Mouse (Mus musculus) cerebellum, adult 2 months (tissue): ENCODE results near the gene Gm40193.

Source experiments
- CTCF ChIP-seq: fragments of 200-500 bp; IDR thresholded peaks from 2 replicates; pipeline ENCODE4 v1.5.1; 2011; ENCODE audit warnings: low read depth, mild to moderate bottlenecking, control low read depth, low read length, moderate library complexity, borderline replicate concordance; ENCODE audit not compliant: insufficient read depth
- POLR2A ChIP-seq: fragments of 200-500 bp; IDR thresholded peaks from 2 replicates; pipeline ENCODE4 v1.6.1; 2011; ENCODE audit warnings: low read length, control low read depth, borderline replicate concordance; ENCODE audit not compliant: insufficient read depth

DNA sequence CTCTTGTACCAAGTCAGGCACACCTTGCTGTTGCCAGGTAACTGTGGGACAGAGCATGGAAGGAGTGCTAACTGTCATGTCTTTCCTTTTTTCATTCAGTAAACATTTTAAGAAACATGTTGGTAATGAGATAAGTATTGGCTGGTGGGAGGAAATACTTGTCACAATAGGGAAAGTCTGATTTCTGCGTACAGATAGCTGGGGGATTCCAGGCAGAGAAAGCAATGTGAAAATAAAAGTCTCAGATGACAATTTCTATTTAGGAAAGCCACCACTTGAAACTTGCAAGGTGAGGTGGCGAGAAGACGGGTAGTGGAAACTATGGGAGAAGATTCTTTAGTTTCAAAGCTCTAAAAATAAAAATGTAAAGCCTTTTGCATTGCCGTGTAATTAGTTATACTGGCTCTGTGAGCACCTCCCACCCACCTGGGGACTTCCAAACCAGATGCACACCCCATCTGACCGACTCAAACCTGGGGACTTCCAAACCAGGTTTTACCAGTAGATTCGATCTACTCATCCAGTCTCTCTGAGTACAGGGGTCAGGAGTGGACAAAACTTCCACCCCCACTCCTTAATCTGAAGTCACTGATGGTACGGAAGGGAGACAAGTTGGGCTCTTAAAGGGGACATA is 19.9 kb downstream of the Gm40193 start:
- no peak for TF ChIP-seq CTCF
- TF ChIP-seq POLR2A: no peak
